Mouse (Mus musculus): Measurements from ENCODE around the gene Mmp14. TPM values are rescaled to one million over a fixed set of nuclear protein-coding genes. Genes with fewer than 3 reads are reported as not detected.

Gene Mmp14
- polyA plus RNA-seq, 1 experiment from 2014 or later, result 113 TPM

DNA sequence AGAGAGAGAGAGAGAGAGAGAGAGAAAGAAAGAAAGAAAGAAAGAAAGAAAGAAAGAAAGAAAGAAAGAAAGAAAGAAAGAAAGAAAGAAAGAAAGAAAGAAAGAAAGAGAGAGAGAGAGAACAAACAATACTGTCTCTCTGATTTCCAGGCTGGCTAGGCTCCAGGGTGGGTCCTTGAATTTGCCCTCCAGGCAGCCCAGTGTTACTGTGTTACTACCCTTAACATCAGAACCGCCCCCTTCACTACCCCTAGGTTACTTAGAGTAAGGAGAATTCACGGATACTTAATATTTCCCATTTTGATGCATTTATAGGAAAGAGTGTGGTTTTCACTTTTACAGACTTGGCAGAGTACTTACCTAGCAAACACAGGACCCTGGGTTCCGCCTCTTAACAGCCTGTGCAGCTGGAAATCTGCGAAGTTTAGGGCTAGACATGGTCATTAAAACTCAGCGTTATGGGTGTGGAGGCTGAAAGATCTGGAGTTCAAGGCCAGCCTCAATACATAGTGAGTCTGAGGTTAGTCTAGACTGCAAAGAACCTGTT lies 15.1 kb upstream of the Mmp14 start:
- no peak for ATAC-seq (ENCODE audit: low FRiP score)
- Histone ChIP-seq H3K4me3 (no peak overlapping the region), H3K36me3 (no peaks in the 10 kb centered on the region), H3K4me1 (peaks cover 19% of the 10 kb centered on the region), H3K9me3 (replicated peaks) (no peaks in the 10 kb centered on the region), H3K27ac (no peak overlapping the region), H3K4me2 (replicated peaks) (no peak overlapping the region), H3K9ac (no peak overlapping the region), H3K27me3 (peaks cover 52% of the 10 kb centered on the region)
- WGBS, result 30% methylated on average over 5 of the region's 5 CpGs

DNA sequence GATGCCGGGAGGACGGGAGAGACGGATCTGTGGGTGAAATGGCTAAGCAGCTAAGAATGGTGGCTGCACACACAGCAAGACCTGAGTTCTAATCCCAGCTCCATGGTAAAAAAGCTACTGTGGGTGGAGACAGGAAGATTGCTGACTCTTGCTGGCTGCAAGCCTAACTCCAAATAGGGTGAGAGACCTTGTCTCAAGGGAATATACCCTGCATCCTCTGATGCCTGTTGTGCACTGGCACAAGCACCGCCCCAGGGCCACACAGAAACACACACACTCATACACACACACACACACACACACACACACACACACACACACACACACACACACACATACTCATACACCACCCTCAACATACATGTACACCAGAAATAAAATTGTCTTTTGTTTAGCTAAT lies 14.6 kb upstream of the Mmp14 start:
- WGBS, result 56% methylated on average over 4 of the region's 4 CpGs
- Histone ChIP-seq H3K9ac (no peak overlapping the region), H3K27ac (no peak overlapping the region), H3K4me1 (peaks cover 19% of the 10 kb centered on the region), H3K27me3 (peaks cover 52% of the 10 kb centered on the region), H3K9me3 (replicated peaks) (no peaks in the 10 kb centered on the region), H3K4me2 (replicated peaks) (no peak overlapping the region; the same call in 1 of the 2 replicates), H3K36me3 (no peaks in the 10 kb centered on the region), H3K4me3 (no peak overlapping the region)
- ATAC-seq (ENCODE audit: low FRiP score), result no peak

- no peak within 1 kb of the TSS for H3K9ac ChIP-seq
- H3K4me2 ChIP-seq (replicated peaks), result peak within 1 kb of the TSS; percentile 30
- no peaks in the 10 kb centered on the region for H3K9me3 ChIP-seq (replicated peaks)
- no peak within 1 kb of the TSS for H3K27ac ChIP-seq
- H3K36me3 ChIP-seq, result no peaks in the 10 kb centered on the region
- WGBS, result 5% methylated on average over 19 of the region's 19 CpGs
- H3K4me1 ChIP-seq, result peaks cover 19% of the 10 kb centered on the region
- no peak within 1 kb of the TSS for H3K4me3 ChIP-seq
- peaks cover 52% of the 10 kb centered on the region for H3K27me3 ChIP-seq
- ATAC-seq (ENCODE audit: low FRiP score), result no peak
These were observed 13.8 kb upstream of the Mmp14 start, which contains the start of gene Slc7a7 for GRCm38 (mm10) chr14:54417623-54418081. Gene Slc7a7, minus strand, starts transcription at chr14:54417780.

DNA sequence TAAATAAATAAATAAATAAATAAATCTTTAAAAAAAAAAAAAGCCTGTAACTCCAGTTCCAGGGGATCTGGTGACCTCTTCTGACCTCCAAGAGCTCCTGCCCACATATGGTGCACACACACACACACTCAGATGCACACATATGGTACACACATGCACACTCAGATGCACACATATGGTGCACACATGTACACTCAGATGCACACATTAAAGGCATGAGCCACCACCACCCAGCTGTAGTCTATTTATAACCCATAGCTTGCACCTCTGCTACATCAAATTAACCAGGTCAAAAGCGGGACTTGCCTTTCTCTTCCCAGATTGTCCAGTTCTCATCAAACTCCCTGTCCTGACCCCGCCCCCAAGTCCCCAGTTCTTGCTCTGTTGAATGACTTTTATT lies 10.4 kb upstream of the Mmp14 start:
- Histone ChIP-seq H3K9ac (no peak overlapping the region), H3K36me3 (no peaks in the 10 kb centered on the region), H3K27me3 (peaks cover 24% of the 10 kb centered on the region), H3K4me1 (peaks cover 10% of the 10 kb centered on the region), H3K4me3 (no peak overlapping the region), H3K27ac (no peak overlapping the region), H3K9me3 (replicated peaks) (no peaks in the 10 kb centered on the region), H3K4me2 (replicated peaks) (no peak overlapping the region)
- no peak for ATAC-seq (ENCODE audit: low FRiP score)
- WGBS, result 78% methylated on average over 2 of the region's 2 CpGs

DNA sequence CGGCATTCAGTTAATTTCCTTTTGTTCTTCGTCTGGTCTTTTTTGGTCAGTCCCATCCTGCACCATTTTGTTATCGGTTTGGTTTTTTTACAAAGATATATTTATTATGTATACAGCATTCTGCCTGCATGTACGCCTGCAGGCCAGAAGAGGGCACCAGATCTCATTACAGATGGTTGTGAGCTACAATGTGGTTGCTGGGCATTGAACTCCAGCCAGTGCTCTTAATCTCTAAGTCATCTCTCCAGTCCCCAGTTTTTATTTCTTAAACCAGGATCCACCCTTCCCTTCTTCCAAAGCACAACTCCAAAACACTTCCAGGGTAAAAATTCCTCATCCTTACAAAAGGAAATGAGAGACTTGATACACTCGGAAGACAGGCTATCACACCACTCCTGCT lies 8.0 kb upstream of the Mmp14 start:
- H3K4me2 ChIP-seq (replicated peaks), result no peak overlapping the region
- H3K36me3 ChIP-seq, result no peaks in the 10 kb centered on the region
- ATAC-seq (ENCODE audit: low FRiP score), result no peak
- WGBS, result 62% methylated on average over 5 of the region's 5 CpGs
- no peak overlapping the region for H3K27ac ChIP-seq
- no peak overlapping the region for H3K4me3 ChIP-seq
- H3K9me3 ChIP-seq (replicated peaks), result no peaks in the 10 kb centered on the region
- H3K4me1 ChIP-seq, result peaks cover 9% of the 10 kb centered on the region
- peaks cover 5% of the 10 kb centered on the region for H3K27me3 ChIP-seq
- no peak overlapping the region for H3K9ac ChIP-seq

DNA sequence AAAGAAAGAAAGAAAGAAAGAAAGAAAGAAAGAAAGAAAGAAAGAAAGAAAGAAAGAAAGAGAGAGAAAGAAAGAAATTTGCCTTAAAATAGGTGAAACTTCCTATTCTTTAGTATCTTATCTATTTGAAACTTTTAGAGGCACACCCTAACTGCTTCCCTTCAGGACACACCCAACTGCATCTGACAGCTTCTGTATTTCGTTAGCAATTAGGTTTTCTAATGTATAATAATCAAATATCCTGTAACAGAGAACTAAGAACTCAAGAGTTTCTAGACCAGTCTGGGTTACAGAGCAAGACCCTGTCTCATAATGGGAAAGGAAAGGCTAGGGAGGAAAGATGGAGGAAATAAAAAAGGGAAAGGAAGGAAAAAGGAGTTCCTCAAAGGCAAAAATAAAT lies 6.8 kb upstream of the Mmp14 start:
- H3K9me3 ChIP-seq (replicated peaks), result no peaks in the 10 kb centered on the region
- 91% methylated on average over 1 of the region's 1 CpGs for WGBS
- no peak for ATAC-seq (ENCODE audit: low FRiP score)
- H3K4me2 ChIP-seq (replicated peaks), result no peak overlapping the region
- peaks cover 15% of the 10 kb centered on the region for H3K4me1 ChIP-seq
- no peak overlapping the region for H3K4me3 ChIP-seq
- H3K27me3 ChIP-seq, result no peaks in the 10 kb centered on the region
- H3K27ac ChIP-seq, result no peak overlapping the region
- no peak overlapping the region for H3K9ac ChIP-seq
- H3K36me3 ChIP-seq, result 0 out of 2 replicates have a peak, but pooled peaks cover 4% of the 10 kb centered on the region

DNA sequence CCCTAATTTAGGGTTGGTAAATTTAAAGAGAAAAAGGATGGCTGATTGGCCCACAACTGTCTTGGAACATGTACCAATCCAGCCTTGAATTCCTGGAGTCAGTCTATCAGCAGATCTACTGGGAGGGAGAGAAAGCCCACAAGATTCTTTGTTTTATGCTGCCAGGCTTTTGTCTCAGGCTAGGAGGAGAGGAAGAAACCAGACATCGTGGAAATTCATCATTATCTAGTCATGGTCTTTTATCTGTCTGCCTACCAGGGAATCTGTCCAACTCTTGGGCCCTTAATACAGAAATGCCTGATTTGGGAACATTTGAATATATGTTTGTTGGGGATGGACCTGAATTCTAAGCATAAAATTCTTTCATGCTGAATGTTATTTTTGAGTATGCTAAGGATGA lies 5.9 kb upstream of the Mmp14 start:
- Histone ChIP-seq H3K9ac (no peak overlapping the region), H3K27ac (no peak overlapping the region), H3K27me3 (no peaks in the 10 kb centered on the region), H3K4me1 (peaks cover 24% of the 10 kb centered on the region), H3K4me2 (replicated peaks) (peak overlapping the region; percentile 79), H3K36me3 (0 out of 2 replicates have a peak, but pooled peaks cover 4% of the 10 kb centered on the region), H3K9me3 (replicated peaks) (no peaks in the 10 kb centered on the region), H3K4me3 (no peak overlapping the region)
- WGBS, result 89% methylated on average over 1 of the region's 1 CpGs
- no peak for ATAC-seq (ENCODE audit: low FRiP score)

DNA sequence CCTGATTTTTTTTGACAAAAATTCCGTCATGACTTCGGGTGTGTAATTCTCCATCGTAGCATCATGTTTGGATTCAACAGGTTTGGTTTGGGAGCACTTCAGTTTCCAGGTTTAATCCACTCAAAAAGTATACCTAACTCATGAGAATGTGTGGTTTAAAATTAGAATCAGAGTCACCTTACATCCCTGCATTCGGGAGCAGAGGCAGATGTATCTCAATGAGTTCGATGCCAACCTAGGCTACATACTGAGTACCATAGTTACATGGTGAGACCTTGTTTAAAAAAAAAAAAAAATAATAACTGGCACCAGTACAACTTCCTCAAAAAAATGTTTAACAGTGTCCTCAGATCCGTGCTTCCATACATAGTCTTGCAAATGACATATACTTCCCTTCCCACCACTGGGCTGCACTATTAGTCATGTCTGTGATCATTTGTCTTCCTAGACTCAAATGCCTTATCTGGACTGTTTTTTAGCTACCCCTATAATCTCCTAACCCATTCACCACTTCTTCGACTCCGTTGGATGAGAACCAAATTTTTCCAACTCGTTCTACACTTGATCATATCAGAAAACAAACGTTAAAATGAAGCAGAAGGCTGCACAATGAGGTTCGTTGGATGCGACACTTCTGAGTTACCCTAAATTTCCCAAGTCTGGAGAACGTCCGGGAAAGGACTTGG lies 5.3 kb upstream of the Mmp14 start:
- ATAC-seq (ENCODE audit: low FRiP score), result no peak

DNA sequence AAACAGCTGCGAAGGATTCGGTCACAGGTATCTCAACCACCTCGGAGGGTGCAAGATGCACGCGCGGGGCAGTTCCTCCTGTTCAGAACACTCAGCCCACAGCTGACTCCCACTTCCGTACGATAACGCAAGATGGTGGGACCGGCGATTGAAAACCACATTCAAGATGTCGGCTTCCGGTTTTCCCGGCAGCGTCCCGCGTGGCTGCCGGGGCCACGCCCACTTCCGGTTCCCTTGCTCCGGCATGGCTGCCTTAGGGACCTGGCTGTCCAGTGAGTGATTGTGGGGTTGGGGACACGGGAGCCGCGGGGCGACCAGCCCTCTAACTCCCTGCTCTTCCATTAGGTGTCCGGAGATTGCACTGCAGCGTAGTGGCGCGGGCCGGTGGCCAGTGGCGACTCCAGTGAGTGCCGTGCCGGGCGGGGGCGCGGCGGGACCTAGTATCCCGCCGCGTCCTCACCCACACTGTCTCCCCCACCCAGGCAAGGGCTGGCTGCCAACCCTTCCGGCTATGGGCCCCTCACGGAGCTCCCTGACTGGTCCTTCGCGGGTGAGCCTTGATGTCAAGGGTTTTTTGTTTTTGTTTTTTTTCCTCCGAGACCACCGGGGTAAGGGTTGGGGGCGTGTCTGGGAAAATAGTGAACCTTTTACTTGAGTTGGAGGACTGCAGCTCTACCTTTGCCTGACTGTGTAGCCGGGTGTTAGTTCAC lies 4.6 kb upstream of the Mmp14 start, which contains the start of gene Mrpl52:
Gene Mrpl52 (plus strand): TSS at position 221 of the 710 bp plus-strand sequence.
- peak within 1 kb of the TSS; percentile 90 for H3K27ac ChIP-seq
- H3K36me3 ChIP-seq, result 0 out of 2 replicates have a peak, but pooled peaks cover 4% of the 10 kb centered on the region
- peaks cover 31% of the 10 kb centered on the region for H3K4me1 ChIP-seq
- under 1% methylated on average over 48 of the region's 48 CpGs for WGBS
- H3K4me2 ChIP-seq (replicated peaks), result peak within 1 kb of the TSS; percentile 79
- H3K27me3 ChIP-seq, result no peaks in the 10 kb centered on the region
- H3K9me3 ChIP-seq (replicated peaks), result no peaks in the 10 kb centered on the region
- ATAC-seq (ENCODE audit: low FRiP score), result peak; percentile 86
- peak within 1 kb of the TSS; percentile 70 for H3K4me3 ChIP-seq
- peak within 1 kb of the TSS; percentile 81 for H3K9ac ChIP-seq

More for the DNA sequence above, 5.3 kb upstream of the Mmp14 start:
- Histone ChIP-seq H3K27ac (peak overlapping the region; percentile 90), H3K9ac (peak overlapping the region; percentile 81), H3K4me1 (peaks cover 29% of the 10 kb centered on the region), H3K4me2 (replicated peaks) (peak overlapping the region; percentile 79), H3K27me3 (no peaks in the 10 kb centered on the region), H3K9me3 (replicated peaks) (no peaks in the 10 kb centered on the region), H3K36me3 (0 out of 2 replicates have a peak, but pooled peaks cover 4% of the 10 kb centered on the region), H3K4me3 (peak overlapping the region; percentile 70)
- WGBS, result 34% methylated on average over 14 of the region's 14 CpGs

GRCm38 (mm10) chr14:54427696-54428095 lies 3.7 kb upstream of the Mmp14 start:
- peaks cover 7% of the 10 kb centered on the region for H3K27me3 ChIP-seq
- H3K4me3 ChIP-seq, result peak overlapping the region; percentile 70
- H3K4me2 ChIP-seq (replicated peaks), result peak overlapping the region; percentile 79
- WGBS, result 90% methylated on average over 7 of the region's 7 CpGs
- 0 out of 2 replicates have a peak, but pooled peaks cover 4% of the 10 kb centered on the region for H3K36me3 ChIP-seq
- no peaks in the 10 kb centered on the region for H3K9me3 ChIP-seq (replicated peaks)
- no peak for ATAC-seq (ENCODE audit: low FRiP score)
- H3K27ac ChIP-seq, result no peak overlapping the region
- no peak overlapping the region for H3K9ac ChIP-seq
- H3K4me1 ChIP-seq, result peaks cover 35% of the 10 kb centered on the region

DNA sequence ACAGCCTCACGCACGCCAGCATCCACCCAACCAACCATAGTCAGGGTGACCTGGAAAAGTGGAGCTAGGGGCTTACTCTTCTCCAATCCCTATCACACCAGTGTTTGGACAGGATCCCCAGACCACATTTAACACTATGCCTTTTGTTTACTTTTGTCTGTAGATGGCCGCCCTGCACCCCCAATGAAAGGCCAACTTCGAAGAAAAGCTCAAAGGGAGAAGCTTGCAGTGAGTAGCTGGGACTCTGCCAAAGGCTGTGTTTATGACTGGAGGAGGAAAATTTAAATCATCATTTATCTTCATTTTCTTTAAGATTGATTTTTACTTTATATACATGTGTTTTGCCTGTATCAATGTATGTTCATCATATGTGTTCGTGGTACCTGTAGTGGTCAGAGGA lies 3.0 kb upstream of the Mmp14 start:
- H3K36me3 ChIP-seq, result 0 out of 2 replicates have a peak, but pooled peaks cover 4% of the 10 kb centered on the region
- no peak overlapping the region for H3K4me3 ChIP-seq
- peaks cover 41% of the 10 kb centered on the region for H3K4me1 ChIP-seq
- ATAC-seq (ENCODE audit: low FRiP score), result no peak
- H3K9me3 ChIP-seq (replicated peaks), result no peaks in the 10 kb centered on the region
- H3K27ac ChIP-seq, result no peak overlapping the region
- H3K9ac ChIP-seq, result no peak overlapping the region
- H3K27me3 ChIP-seq, result peaks cover 14% of the 10 kb centered on the region
- WGBS, result 93% methylated on average over 5 of the region's 5 CpGs
- no peak overlapping the region for H3K4me2 ChIP-seq (replicated peaks)
